Mouse (Mus musculus): Measurements from ENCODE around the gene Snx32. TPM values are rescaled to one million over a fixed set of nuclear protein-coding genes. Genes with fewer than 3 reads are reported as not detected.

Gene Snx32
- polyA plus RNA-seq, 1 experiment = 150 TPM

DNA sequence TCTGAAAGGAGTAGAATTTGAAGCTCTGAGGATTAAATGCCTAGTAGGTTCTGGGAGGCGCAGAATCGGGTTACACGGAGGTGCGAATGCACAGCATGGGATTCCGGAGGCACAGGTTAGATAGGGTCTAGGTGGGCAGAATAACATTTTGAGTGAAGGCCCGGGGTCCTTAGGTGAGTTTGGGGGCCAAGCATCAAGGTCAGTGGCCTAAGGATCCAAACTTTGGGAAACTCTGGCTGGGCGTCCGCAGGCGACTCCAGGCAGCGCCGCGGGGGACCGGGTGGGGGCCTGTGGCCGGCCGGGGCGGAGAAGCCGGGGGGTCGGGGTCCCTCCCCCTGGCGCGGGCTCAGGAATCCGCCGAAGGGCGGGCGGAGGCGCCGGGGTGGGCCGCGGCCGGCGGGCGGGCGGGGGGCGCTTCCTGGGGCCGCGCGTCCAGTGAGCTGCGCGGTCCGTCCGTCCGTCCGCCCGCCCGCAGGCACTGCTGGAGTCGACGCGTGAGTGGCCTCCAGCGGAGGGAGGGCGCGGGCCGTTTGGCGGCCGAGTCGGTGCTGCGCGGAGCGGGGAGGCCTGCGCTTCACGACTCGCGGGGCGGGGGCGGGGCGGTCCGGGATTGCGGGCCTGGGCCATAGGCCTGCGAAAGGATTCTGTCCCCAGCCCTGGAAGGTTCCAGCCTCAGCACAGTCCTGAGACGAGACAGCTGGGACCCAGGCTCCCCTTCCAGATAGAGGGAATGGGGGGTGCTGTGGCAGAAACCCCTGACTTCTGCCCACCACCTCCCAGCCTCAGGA lies 35.9 kb downstream of the Snx32 start:
- H3K4me1 ChIP-seq (ENCODE audit: control insufficient read depth, insufficient read depth, low read length) = peaks cover 3% of the 10 kb centered on the region; the same call in 1 of the 2 replicates
- TF ChIP-seq CTCF (IDR thresholded peaks at IDR 0.05; ENCODE audit: extremely low read depth, insufficient read depth, low read length) = no peak
- no peak for TF ChIP-seq POLR2A (IDR thresholded peaks at IDR 0.05; ENCODE audit: extremely low read depth, insufficient read depth, low read length)
- peak overlapping the region; percentile 15; the same call in 1 of the 2 replicates for H3K27ac ChIP-seq (ENCODE audit: insufficient read depth, low read length)
- H3K4me3 ChIP-seq (ENCODE audit: insufficient read depth, low read length) = peak overlapping the region; percentile 35

- Histone ChIP-seq H3K4me1 (ENCODE audit: control insufficient read depth, insufficient read depth, low read length) (peaks cover 3% of the 10 kb centered on the region; the same call in 1 of the 2 replicates), H3K4me3 (ENCODE audit: insufficient read depth, low read length) (peak within 1 kb of the TSS; percentile 35), H3K27ac (ENCODE audit: insufficient read depth, low read length) (peak within 1 kb of the TSS; percentile 15; the same call in 1 of the 2 replicates)
- TF ChIP-seq CTCF (IDR thresholded peaks at IDR 0.05; ENCODE audit: extremely low read depth, insufficient read depth, low read length) (no peak), POLR2A (IDR thresholded peaks at IDR 0.05; ENCODE audit: extremely low read depth, insufficient read depth, low read length) (peak; percentile 25; the same call in 1 of the 2 replicates)
Measured at GRCm38 (mm10) chr19:5473720-5474119, 36.6 kb downstream of the Snx32 start, which contains the start of gene Efemp2. TSS of gene Efemp2 (plus strand) at chr19:5473954.

- Histone ChIP-seq H3K27ac (ENCODE audit: insufficient read depth, low read length) (no peak overlapping the region), H3K4me1 (ENCODE audit: control insufficient read depth, insufficient read depth, low read length) (peaks cover 3% of the 10 kb centered on the region; the same call in 1 of the 2 replicates)
- no peak for TF ChIP-seq CTCF (IDR thresholded peaks at IDR 0.05; ENCODE audit: extremely low read depth, insufficient read depth, low read length)
- no peak for TF ChIP-seq POLR2A (IDR thresholded peaks at IDR 0.05; ENCODE audit: extremely low read depth, insufficient read depth, low read length)
Measured at GRCm38 (mm10) chr19:5472857-5473256, 37.5 kb downstream of the Snx32 start.

GRCm38 (mm10) chr19:5471846-5472245 lies 38.5 kb downstream of the Snx32 start:
- Histone ChIP-seq H3K27ac (ENCODE audit: insufficient read depth, low read length) (no peak overlapping the region), H3K4me3 (ENCODE audit: insufficient read depth, low read length) (no peak overlapping the region), H3K4me1 (ENCODE audit: control insufficient read depth, insufficient read depth, low read length) (no peaks in the 10 kb centered on the region)
- TF ChIP-seq CTCF (IDR thresholded peaks at IDR 0.05; ENCODE audit: extremely low read depth, insufficient read depth, low read length) = no peak
- no peak for TF ChIP-seq POLR2A (IDR thresholded peaks at IDR 0.05; ENCODE audit: extremely low read depth, insufficient read depth, low read length)

More at GRCm38 (mm10) chr19:5472857-5473256, 37.5 kb downstream of the Snx32 start:
- H3K4me3 ChIP-seq (ENCODE audit: insufficient read depth, low read length) = no peak overlapping the region

- TF ChIP-seq CTCF (IDR thresholded peaks at IDR 0.05; ENCODE audit: extremely low read depth, insufficient read depth, low read length) = no peak
- no peak for TF ChIP-seq POLR2A (IDR thresholded peaks at IDR 0.05; ENCODE audit: extremely low read depth, insufficient read depth, low read length)
- H3K27ac ChIP-seq (ENCODE audit: insufficient read depth, low read length) = no peak within 1 kb of the TSS
Measured at GRCm38 (mm10) chr19:5468374-5468773, 42.0 kb downstream of the Snx32 start, which contains the start of gene Ctsw. TSS of gene Ctsw (minus strand) at chr19:5468507.

DNA sequence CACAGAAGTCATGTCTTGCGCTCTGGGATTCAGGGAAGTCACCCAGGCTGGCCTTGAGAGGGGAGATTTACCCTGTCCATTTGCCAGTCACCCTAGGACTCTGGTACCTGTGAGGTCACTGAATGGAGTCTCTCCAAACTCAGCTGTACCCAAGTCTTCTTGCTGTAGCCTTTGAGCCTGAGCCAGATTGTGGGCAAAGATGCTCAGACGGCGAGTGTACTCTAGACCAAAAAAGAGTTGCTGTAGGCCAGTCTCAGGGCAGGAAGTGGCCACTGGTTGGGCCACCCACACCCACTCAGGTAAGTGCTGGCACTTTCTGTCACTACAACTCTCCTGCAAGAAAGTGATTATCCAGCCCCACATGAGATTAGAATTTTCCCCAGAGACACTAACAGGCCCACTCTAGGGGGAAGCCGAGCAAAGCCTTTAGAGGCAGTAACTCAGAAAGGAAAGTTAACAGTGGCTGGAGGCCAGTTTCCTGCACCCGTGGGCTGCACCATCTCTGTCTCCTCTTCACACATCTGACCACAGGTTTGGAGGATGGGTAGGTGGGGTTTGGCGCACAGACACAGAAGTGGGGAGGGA lies 43.3 kb downstream of the Snx32 start:
- Histone ChIP-seq H3K4me1 (ENCODE audit: control insufficient read depth, insufficient read depth, low read length) (no peaks in the 10 kb centered on the region), H3K4me3 (ENCODE audit: insufficient read depth, low read length) (no peak overlapping the region), H3K27ac (ENCODE audit: insufficient read depth, low read length) (no peak overlapping the region)
- TF ChIP-seq POLR2A (IDR thresholded peaks at IDR 0.05; ENCODE audit: extremely low read depth, insufficient read depth, low read length) (no peak), CTCF (IDR thresholded peaks at IDR 0.05; ENCODE audit: extremely low read depth, insufficient read depth, low read length) (no peak)

More at GRCm38 (mm10) chr19:5468374-5468773, 42.0 kb downstream of the Snx32 start, which contains the start of gene Ctsw:
- no peak within 1 kb of the TSS for H3K4me3 ChIP-seq (ENCODE audit: insufficient read depth, low read length)
- no peaks in the 10 kb centered on the region for H3K4me1 ChIP-seq (ENCODE audit: control insufficient read depth, insufficient read depth, low read length)

GRCm38 (mm10) chr19:5465037-5465436 lies 45.3 kb downstream of the Snx32 start:
- H3K27ac ChIP-seq (ENCODE audit: insufficient read depth, low read length) = no peak overlapping the region
- TF ChIP-seq POLR2A (IDR thresholded peaks at IDR 0.05; ENCODE audit: extremely low read depth, insufficient read depth, low read length) (no peak), CTCF (IDR thresholded peaks at IDR 0.05; ENCODE audit: extremely low read depth, insufficient read depth, low read length) (no peak)
- H3K4me1 ChIP-seq (ENCODE audit: control insufficient read depth, insufficient read depth, low read length) = no peaks in the 10 kb centered on the region
- H3K4me3 ChIP-seq (ENCODE audit: insufficient read depth, low read length) = no peak overlapping the region

DNA sequence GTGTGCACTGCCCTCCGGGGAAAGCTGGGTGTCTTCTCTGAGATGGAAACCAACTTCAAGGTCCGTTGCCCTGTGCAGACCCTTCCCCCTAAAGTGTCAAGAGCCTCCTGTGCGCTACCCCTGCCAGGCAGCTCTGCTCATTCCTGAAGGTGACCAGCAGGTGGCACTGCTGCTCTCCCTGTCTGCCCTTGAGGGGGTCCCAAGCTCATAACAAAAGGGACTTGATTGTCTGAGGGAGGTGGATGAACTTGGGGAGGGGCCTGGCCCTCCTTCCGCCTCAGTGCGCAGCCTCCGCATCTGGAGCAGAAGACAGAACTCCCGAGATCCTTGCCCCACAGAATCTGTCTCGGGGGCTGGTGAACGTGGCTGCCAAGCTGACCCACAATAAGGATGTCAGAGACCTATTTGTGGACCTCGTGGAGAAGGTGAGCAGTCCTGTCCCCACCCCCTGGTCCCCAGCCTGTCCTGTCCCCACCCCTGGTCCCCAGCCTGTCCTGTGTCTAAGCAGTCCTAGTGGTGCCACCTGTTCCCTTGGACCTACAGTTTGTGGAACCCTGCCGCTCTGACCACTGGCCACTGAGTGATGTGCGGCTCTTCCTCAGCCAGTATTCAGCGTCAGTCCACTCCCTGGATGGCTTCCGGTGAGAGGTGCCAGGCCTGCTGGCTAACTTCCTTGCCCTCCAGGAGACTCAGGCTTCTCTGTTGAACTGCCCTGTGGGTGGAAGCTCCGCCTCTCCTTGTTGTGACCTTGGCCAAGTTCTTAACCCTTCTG lies 46.4 kb downstream of the Snx32 start:
- Histone ChIP-seq H3K4me3 (ENCODE audit: insufficient read depth, low read length) (peak overlapping the region; percentile 12), H3K27ac (ENCODE audit: insufficient read depth, low read length) (no peak overlapping the region), H3K4me1 (ENCODE audit: control insufficient read depth, insufficient read depth, low read length) (no peaks in the 10 kb centered on the region)
- TF ChIP-seq POLR2A (IDR thresholded peaks at IDR 0.05; ENCODE audit: extremely low read depth, insufficient read depth, low read length) (no peak), CTCF (IDR thresholded peaks at IDR 0.05; ENCODE audit: extremely low read depth, insufficient read depth, low read length) (peak; percentile 75)

DNA sequence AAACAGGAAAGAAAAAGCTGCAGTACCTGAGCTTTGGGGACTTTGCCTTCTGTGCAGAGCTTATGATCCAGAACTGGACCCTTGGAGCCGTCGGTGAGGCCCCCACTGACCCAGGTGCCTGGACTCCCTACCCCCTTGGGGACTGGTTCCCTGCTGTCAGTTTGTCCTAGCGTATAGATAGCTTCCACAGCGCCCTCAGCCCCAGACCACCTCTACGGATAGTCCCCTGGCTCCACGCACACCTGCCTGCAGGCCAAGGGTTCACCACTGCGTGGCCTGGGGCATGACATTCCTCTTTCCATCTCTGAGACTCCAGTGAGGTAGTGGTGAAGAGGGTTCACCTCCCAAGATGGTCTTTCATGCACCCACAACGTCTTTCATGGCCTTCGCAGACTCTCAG lies 47.1 kb downstream of the Snx32 start:
- Histone ChIP-seq H3K4me1 (ENCODE audit: control insufficient read depth, insufficient read depth, low read length) (peaks cover 2% of the 10 kb centered on the region; the same call in 1 of the 2 replicates), H3K4me3 (ENCODE audit: insufficient read depth, low read length) (no peak overlapping the region), H3K27ac (ENCODE audit: insufficient read depth, low read length) (no peak overlapping the region)
- no peak for TF ChIP-seq CTCF (IDR thresholded peaks at IDR 0.05; ENCODE audit: extremely low read depth, insufficient read depth, low read length)
- no peak for TF ChIP-seq POLR2A (IDR thresholded peaks at IDR 0.05; ENCODE audit: extremely low read depth, insufficient read depth, low read length)

Measured in cortical plate, adult 2 months (tissue).